Mouse (Mus musculus): Measurements from ENCODE around the gene Slc25a38. TPM values are rescaled to one million over a fixed set of nuclear protein-coding genes. Genes with fewer than 3 reads are reported as not detected.

Slc25a38 gene
- polyA plus RNA-seq, 1 experiment from 2014 or later = 35.7 TPM

- DNase-seq (ENCODE audit: low spot score) = peak; percentile 71
Observed at GRCm38 (mm10) chr9:120140652-120141051, 30.5 kb downstream of the Slc25a38 start.

- no peak for DNase-seq (ENCODE audit: low spot score)
Observed at GRCm38 (mm10) chr9:120144474-120144873, 34.3 kb downstream of the Slc25a38 start.

GRCm38 (mm10) chr9:120149222-120149828 is 39.2 kb downstream of the Slc25a38 start, which contains the start of gene Mobp:
Gene Mobp, plus strand, starts transcription at chr9:120149707.
- no peak for DNase-seq (ENCODE audit: low spot score)

- DNase-seq (ENCODE audit: low spot score) = no peak
Observed at GRCm38 (mm10) chr9:120151152-120151551, 41.0 kb downstream of the Slc25a38 start.

- DNase-seq (ENCODE audit: low spot score) = no peak
Observed at GRCm38 (mm10) chr9:120151906-120152399, 41.8 kb downstream of the Slc25a38 start.

GRCm38 (mm10) chr9:120158047-120158446 is 47.9 kb downstream of the Slc25a38 start:
- no peak for DNase-seq (ENCODE audit: low spot score)

- no peak for DNase-seq (ENCODE audit: low spot score)
Observed at GRCm38 (mm10) chr9:120163862-120164261, 53.7 kb downstream of the Slc25a38 start.

- DNase-seq (ENCODE audit: low spot score) = no peak
Observed at GRCm38 (mm10) chr9:120167826-120168225, 57.7 kb downstream of the Slc25a38 start.

- peak; percentile 58 for DNase-seq (ENCODE audit: low spot score)
Observed at GRCm38 (mm10) chr9:120171295-120171694, 61.1 kb downstream of the Slc25a38 start.

Other genes starting within 250 kb of the Slc25a38 start
- 37.8 and 39.0 TPM in 2 replicates for gene Wdr48, start 215.5 kb upstream of the Slc25a38 start, polyA plus RNA-seq (2015; fragmentation: Nextera tagmentation; extraction: Ambion mirVana)
- 7.6 and 8.3 TPM in 2 replicates for gene Gorasp1, start 172.8 kb upstream of the Slc25a38 start, polyA plus RNA-seq (2015; fragmentation: Nextera tagmentation; extraction: Ambion mirVana)
- 0.05 TPM in 2 replicates for gene Ttc21a, start 172.8 kb upstream of the Slc25a38 start, polyA plus RNA-seq (2015; fragmentation: Nextera tagmentation; extraction: Ambion mirVana)
- gene Csrnp1, start 125.7 kb upstream of the Slc25a38 start, polyA plus RNA-seq (2015; fragmentation: Nextera tagmentation; extraction: Ambion mirVana) = 41.3 and 43.3 TPM in 2 replicates
- gene Xirp1, start 86.8 kb upstream of the Slc25a38 start, polyA plus RNA-seq (2015; fragmentation: Nextera tagmentation; extraction: Ambion mirVana) = 0.09 TPM in 1 of 2 replicates, not detected in the other
- gene Cx3cr1, start 40.5 kb upstream of the Slc25a38 start, polyA plus RNA-seq (2015; fragmentation: Nextera tagmentation; extraction: Ambion mirVana) = 4.0 and 4.3 TPM in 2 replicates
- gene Ccr8, start 18.3 kb upstream of the Slc25a38 start, polyA plus RNA-seq (2015; fragmentation: Nextera tagmentation; extraction: Ambion mirVana) = 24.3 and 25.0 TPM in 2 replicates
- gene Rpsa, start 17.3 kb downstream of the Slc25a38 start, polyA plus RNA-seq (2015; fragmentation: Nextera tagmentation; extraction: Ambion mirVana) = 1,819 and 1,824 TPM in 2 replicates
- not detected in 2 replicates for gene Mobp, start 39.3 kb downstream of the Slc25a38 start, polyA plus RNA-seq (2015; fragmentation: Nextera tagmentation; extraction: Ambion mirVana)
- gene Myrip, start 191.1 kb downstream of the Slc25a38 start, polyA plus RNA-seq (2015; fragmentation: Nextera tagmentation; extraction: Ambion mirVana) = 0.40 TPM in 1 of 2 replicates, not detected in the other